Mouse (Mus musculus) stomach, postnatal 0 days (tissue): Measurements from ENCODE around the gene Mfsd4b3. TPM values are rescaled to one million over a fixed set of nuclear protein-coding genes. Genes with fewer than 3 reads are reported as not detected.
"Not testable (repeated sequence)": the region's sequence is repeated elsewhere in the genome, so short reads cannot be mapped to it uniquely, and the experiment has no call there.

Experiments used
- ATAC-seq: fragments of 200-750 bp; cut with Nextera tagmentation; 2 replicates; pipeline ENCODE4 v1.8.0; 2017; ENCODE audit not compliant: low FRiP score, low TSS enrichment
- DNase-seq: peaks from one replicate; pipeline ENCODE4 v3.0.0-alpha.2; 2016; ENCODE audit warnings: low spot score
- H3K27ac ChIP-seq: fragments of 300-500 bp; sonication (generic); replicated peaks from 2 replicates; pipeline ENCODE4 v1.5.1; 2014; ENCODE audit warnings: mild to moderate bottlenecking, control low read depth
- H3K27me3 ChIP-seq: fragments of 300-500 bp; sonication (generic); 2 replicates; pipeline ENCODE4 v1.6.1; 2014; ENCODE audit warnings: low read length; ENCODE audit not compliant: control insufficient read depth, insufficient read depth
- H3K36me3 ChIP-seq: fragments of 300-500 bp; sonication (generic); 2 replicates; pipeline ENCODE4 v1.6.1; 2014; ENCODE audit warnings: low read length, mixed read lengths; ENCODE audit not compliant: control insufficient read depth, insufficient read depth
- H3K4me1 ChIP-seq: fragments of 300-500 bp; sonication (generic); replicated peaks from 2 replicates; pipeline ENCODE4 v1.6.1; 2014; ENCODE audit warnings: antibody characterized with exemption; ENCODE audit not compliant: control insufficient read depth, insufficient read depth
- H3K4me2 ChIP-seq: fragments of 300-500 bp; sonication (generic); replicated peaks from 2 replicates; pipeline ENCODE4 v1.6.1; 2014; ENCODE audit warnings: low read depth, mild to moderate bottlenecking, control low read depth, moderate library complexity
- H3K4me3 ChIP-seq: fragments of 300-500 bp; sonication (generic); 2 replicates; pipeline ENCODE4 v1.5.1; 2014; ENCODE audit warnings: low read depth, low read length, control low read depth
- H3K9ac ChIP-seq: fragments of 300-500 bp; sonication (generic); 2 replicates; pipeline ENCODE4 v1.6.1; 2014; ENCODE audit warnings: mild to moderate bottlenecking, low read length, control low read depth, mixed read lengths
- H3K9me3 ChIP-seq: fragments of 300-500 bp; sonication (generic); 2 replicates; pipeline ENCODE4 v1.6.1; 2016; ENCODE audit warnings: low read length; ENCODE audit not compliant: control insufficient read depth
- CTCF ChIP-seq: IDR thresholded peaks from 2 replicates; pipeline ENCODE4 v1.5.1; 2016; ENCODE audit warnings: antibody characterized with exemption, low read depth, mild to moderate bottlenecking, moderate library complexity
- EP300 ChIP-seq: optimal IDR thresholded peaks from 2 replicates; pipeline ENCODE3; 2016; ENCODE audit warnings: antibody characterized with exemption
- WGBS: fragments of 180-500 bp; shearing (Covaris S2); extraction: QIAGEN DNeasy Blood & Tissue Kit; methylation state at CpG from one replicate; pipeline ENCODE4 v1.1.7; 2014; 5-methylcytosine and 5-hydroxymethylcytosine counted together
- polyA plus RNA-seq: library from polyadenylated mRNA; unstranded; fragments of >200 nt; fragmentation: Nextera tagmentation; extraction: Ambion mirVana; gene quantifications from 2 replicates; pipeline ENCODE4 v1.2.1, GENCODE M21; 2015

Gene Mfsd4b3
- polyA plus RNA-seq, 1 experiment from 2014 or later: 1.7 TPM

- H3K27me3 ChIP-seq: no peaks in the 10 kb centered on the region
Observed at GRCm38 (mm10) chr10:39955163-39955562, 4.8 kb downstream of the Mfsd4b3 start.

GRCm38 (mm10) chr10:39949377-39949954, 10.5 kb downstream of the Mfsd4b3 start:
- H3K9me3 ChIP-seq: no peaks in the 10 kb centered on the region
- H3K27me3 ChIP-seq: no peaks in the 10 kb centered on the region
- no peaks in the 10 kb centered on the region for H3K36me3 ChIP-seq
- DNase-seq (no peak), ATAC-seq (no peak)
- H3K4me2 ChIP-seq: no peak overlapping the region
- TF ChIP-seq CTCF (no peak), EP300 (no peak)
- WGBS: 84% methylated on average over 2 of the region's 2 CpGs
- H3K4me3 ChIP-seq: no peak overlapping the region
- H3K9ac ChIP-seq: no peak overlapping the region
- no peaks in the 10 kb centered on the region for H3K4me1 ChIP-seq
- no peak overlapping the region for H3K27ac ChIP-seq

More at GRCm38 (mm10) chr10:39955163-39955562, 4.8 kb downstream of the Mfsd4b3 start:
- no peaks in the 10 kb centered on the region for H3K36me3 ChIP-seq
- ATAC-seq (no peak), DNase-seq (no peak)
- no peaks in the 10 kb centered on the region for H3K9me3 ChIP-seq
- H3K9ac ChIP-seq: no peak overlapping the region
- TF ChIP-seq CTCF (no peak), EP300 (no peak)
- H3K27ac ChIP-seq: no peak overlapping the region
- H3K4me1 ChIP-seq: no peaks in the 10 kb centered on the region
- no peak overlapping the region for H3K4me2 ChIP-seq
- H3K4me3 ChIP-seq: no peak overlapping the region
- 68% methylated on average over 2 of the region's 2 CpGs for WGBS

GRCm38 (mm10) chr10:39947195-39947594, 12.8 kb downstream of the Mfsd4b3 start:
- not testable (repeated sequence) for H3K4me2 ChIP-seq, H3K36me3 ChIP-seq, H3K4me1 ChIP-seq, H3K9ac ChIP-seq, H3K27ac ChIP-seq, H3K4me3 ChIP-seq, H3K9me3 ChIP-seq, ATAC-seq, DNase-seq, H3K27me3 ChIP-seq
- 85% methylated on average over 3 of the region's 3 CpGs for WGBS

- no peaks in the 10 kb centered on the region for H3K9me3 ChIP-seq
- no peak for DNase-seq
- no peak overlapping the region for H3K9ac ChIP-seq
- H3K27me3 ChIP-seq: no peaks in the 10 kb centered on the region
- WGBS: 61% methylated on average over 7 of the region's 7 CpGs
- H3K4me3 ChIP-seq: no peak overlapping the region
- no peaks in the 10 kb centered on the region for H3K4me1 ChIP-seq
- ATAC-seq: no peak
- no peak overlapping the region for H3K4me2 ChIP-seq
- no peak overlapping the region for H3K27ac ChIP-seq
- no peaks in the 10 kb centered on the region for H3K36me3 ChIP-seq
- TF ChIP-seq EP300 (no peak), CTCF (no peak)
Observed at GRCm38 (mm10) chr10:39936553-39936952, 23.4 kb downstream of the Mfsd4b3 start.

GRCm38 (mm10) chr10:39926616-39927139, 33.3 kb downstream of the Mfsd4b3 start, which contains the start of gene Mfsd4b2:
Mfsd4b2 (minus strand) TSS chr10:39926923.
- Histone ChIP-seq H3K27me3 (no peaks in the 10 kb centered on the region), H3K4me1 (no peaks in the 10 kb centered on the region), H3K27ac (no peak within 1 kb of the TSS), H3K36me3 (no peaks in the 10 kb centered on the region), H3K4me3 (peak within 1 kb of the TSS; percentile 41), H3K9me3 (no peaks in the 10 kb centered on the region), H3K9ac (peak within 1 kb of the TSS; percentile 38; the same call in 1 of the 2 replicates), H3K4me2 (peak within 1 kb of the TSS; percentile 81)
- DNase-seq (peak; percentile 65), ATAC-seq (peak; percentile 71)
- peak; percentile 52 for TF ChIP-seq CTCF
- no peak for TF ChIP-seq EP300
- WGBS: 1% methylated on average over 41 of the region's 41 CpGs

GRCm38 (mm10) chr10:39924556-39924955, 35.4 kb downstream of the Mfsd4b3 start:
- not testable (repeated sequence) for H3K36me3 ChIP-seq, H3K27me3 ChIP-seq, H3K4me1 ChIP-seq, ATAC-seq, H3K4me3 ChIP-seq, H3K9me3 ChIP-seq, H3K9ac ChIP-seq, H3K4me2 ChIP-seq, H3K27ac ChIP-seq
- DNase-seq: peak; percentile 21
- 62% methylated on average over 8 of the region's 8 CpGs for WGBS
